Mouse (Mus musculus) embryonic fibroblast, embryonic 13.5 days (primary cell): Measurements from ENCODE around the gene Mybpc3. TPM values are rescaled to one million over a fixed set of nuclear protein-coding genes. Genes with fewer than 3 reads are reported as not detected.

ENCODE experiments used
- H3K27ac ChIP-seq: 2 replicates; pipeline ENCODE4 v1.5.1; 2012; ENCODE audit warnings: low read length, control low read depth, inconsistent platforms; ENCODE audit not compliant: insufficient read depth
- H3K4me1 ChIP-seq: 2 replicates; pipeline ENCODE4 v1.6.1; 2011; ENCODE audit warnings: low read length; ENCODE audit not compliant: control insufficient read depth, insufficient read depth
- H3K4me3 ChIP-seq: 2 replicates; pipeline ENCODE4 v1.5.1; 2011; ENCODE audit warnings: mild to moderate bottlenecking, control low read depth, low read length; ENCODE audit not compliant: insufficient read depth
- CTCF ChIP-seq: IDR thresholded peaks from 2 replicates; pipeline ENCODE4 v1.5.1; 2011; ENCODE audit warnings: mild to moderate bottlenecking, control low read depth, low read length, moderate library complexity, borderline replicate concordance; ENCODE audit not compliant: insufficient read depth
- POLR2A ChIP-seq: IDR thresholded peaks from 2 replicates; pipeline ENCODE4 v1.6.1; 2011; ENCODE audit warnings: low read depth, mild to moderate bottlenecking, control low read depth, low read length, moderate library complexity
- polyA plus RNA-seq: library from polyadenylated mRNA; stranded (reverse); fragments of >200 nt; gene quantifications from 2 replicates; pipeline ENCODE4 v1.2.4, GENCODE M21; 2011; ENCODE audit warnings: low read depth; ENCODE audit not compliant: missing spikeins, insufficient read length

Mybpc3 gene
- polyA plus RNA-seq, 1 experiment = not detected

DNA sequence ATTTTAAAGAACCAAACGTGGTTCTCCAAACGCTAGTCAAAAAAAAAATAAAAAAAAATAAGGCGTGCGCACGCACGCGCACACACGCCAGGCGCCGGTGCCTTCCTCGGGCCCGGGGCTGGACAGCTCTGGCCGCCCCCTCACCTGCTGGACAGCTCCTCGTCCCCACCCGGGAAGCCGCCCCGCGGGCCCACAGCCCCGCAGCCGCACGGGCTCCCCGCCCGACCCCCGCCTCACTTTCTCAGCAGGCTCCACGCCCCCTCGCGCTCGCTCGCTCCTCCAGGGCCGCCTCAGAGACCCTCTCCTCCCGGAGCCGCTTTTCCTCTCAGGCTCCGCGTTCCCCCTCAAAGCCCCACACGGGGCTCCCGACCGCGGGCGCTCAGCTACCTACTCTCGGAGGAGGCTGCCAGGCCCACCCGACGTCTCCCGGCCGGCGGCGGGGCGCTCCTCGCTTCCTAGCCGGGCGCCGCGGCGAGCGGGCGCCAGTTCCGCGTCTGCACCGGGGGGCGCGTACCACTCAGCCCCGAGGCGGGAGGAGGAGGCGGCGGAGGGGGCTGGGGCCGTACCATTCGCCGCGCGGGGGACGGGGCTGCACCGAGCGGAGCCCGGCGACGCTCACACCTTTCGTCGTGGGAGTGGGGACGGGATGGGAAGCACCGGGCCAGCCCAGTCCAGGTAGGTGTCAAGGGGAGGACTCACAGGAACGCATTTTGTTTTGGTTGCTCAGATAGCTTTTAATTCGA is 64.6 kb downstream of the Mybpc3 start:
- Histone ChIP-seq H3K4me1 (peaks cover 4% of the 10 kb centered on the region; the same call in 1 of the 2 replicates), H3K4me3 (peak overlapping the region; percentile 76), H3K27ac (no peak overlapping the region)
- TF ChIP-seq POLR2A = no peak
- TF ChIP-seq CTCF = no peak

DNA sequence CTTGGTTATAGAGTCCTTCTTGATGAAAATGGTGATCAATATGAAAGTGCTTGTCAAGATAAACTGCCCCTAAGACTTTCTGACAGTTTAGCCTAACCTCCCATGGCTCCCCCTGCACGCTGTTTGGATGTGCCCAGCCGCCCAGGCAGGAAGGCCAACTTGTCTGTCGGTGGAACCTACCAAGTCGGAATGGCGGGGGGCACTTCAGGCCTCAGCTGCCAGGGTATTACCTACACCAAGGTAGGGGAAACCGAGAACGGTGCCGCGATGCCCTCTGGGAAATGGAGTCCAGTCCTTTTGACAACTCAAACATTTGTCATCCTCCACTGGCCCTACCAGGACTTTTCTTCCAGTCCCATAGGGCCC is 65.2 kb downstream of the Mybpc3 start:
- TF ChIP-seq POLR2A (no peak), CTCF (no peak)

GRCm38 (mm10) chr2:91183711-91184405 is 65.9 kb downstream of the Mybpc3 start, which contains the start of gene Madd:
Gene Madd (minus strand): TSS chr2:91183837.
- TF ChIP-seq CTCF = no peak
- no peak for TF ChIP-seq POLR2A
- Histone ChIP-seq H3K4me1 (peaks cover 4% of the 10 kb centered on the region; the same call in 1 of the 2 replicates), H3K27ac (no peak within 1 kb of the TSS), H3K4me3 (peak within 1 kb of the TSS; percentile 76)

More for the DNA sequence above, 65.2 kb downstream of the Mybpc3 start:
- Histone ChIP-seq H3K4me3 (peak overlapping the region; percentile 76), H3K27ac (no peak overlapping the region), H3K4me1 (peaks cover 4% of the 10 kb centered on the region; the same call in 1 of the 2 replicates)

Other genes with a start within 250 kb of the Mybpc3 start
- gene C1qtnf4, start 232.3 kb upstream of the Mybpc3 start, polyA plus RNA-seq = 0.77 and 0.81 TPM in 2 replicates
- 18.2 and 21.9 TPM in 2 replicates for gene Kbtbd4, start 213.4 kb upstream of the Mybpc3 start, polyA plus RNA-seq
- gene Ndufs3, start 213.3 kb upstream of the Mybpc3 start, polyA plus RNA-seq = 99.4 and 118 TPM in 2 replicates
- 80.6 and 90.6 TPM in 2 replicates for gene Celf1, start 177.8 kb upstream of the Mybpc3 start, polyA plus RNA-seq
- not detected in 2 replicates for gene Rapsn, start 82.5 kb upstream of the Mybpc3 start, polyA plus RNA-seq
- 309 and 331 TPM in 2 replicates for gene Psmc3, start 64.1 kb upstream of the Mybpc3 start, polyA plus RNA-seq
- 93.5 and 104 TPM in 2 replicates for gene Slc39a13, start 47.7 kb upstream of the Mybpc3 start, polyA plus RNA-seq
- gene Spi1, start 35.8 kb upstream of the Mybpc3 start, polyA plus RNA-seq = 0.79 TPM in 1 of 2 replicates, not detected in the other
- 5.4 and 6.3 TPM in 2 replicates for gene Madd, start 65.7 kb downstream of the Mybpc3 start, polyA plus RNA-seq
- gene Nr1h3, start 84.7 kb downstream of the Mybpc3 start, polyA plus RNA-seq = 1.5 and 1.6 TPM in 2 replicates
- gene Acp2, start 84.7 kb downstream of the Mybpc3 start, polyA plus RNA-seq = 51.2 and 54.9 TPM in 2 replicates
- 5.6 and 8.4 TPM in 2 replicates for gene Ddb2, start 118.8 kb downstream of the Mybpc3 start, polyA plus RNA-seq
- 22.0 and 25.5 TPM in 2 replicates for gene Pacsin3, start 137.8 kb downstream of the Mybpc3 start, polyA plus RNA-seq
- 50.4 and 67.0 TPM in 2 replicates for gene Arfgap2, start 146.8 kb downstream of the Mybpc3 start, polyA plus RNA-seq